Mouse (Mus musculus) bone marrow macrophage, adult 2 months (primary cell): Measurements from ENCODE around the gene Mei1. TPM values are rescaled to one million over a fixed set of nuclear protein-coding genes. Genes with fewer than 3 reads are reported as not detected.

Experiments
- H3K27ac ChIP-seq: 2 replicates; pipeline ENCODE4 v1.5.1; 2012; ENCODE audit warnings: low read depth, low read length; ENCODE audit not compliant: insufficient read depth
- H3K4me1 ChIP-seq: 2 replicates; pipeline ENCODE4 v1.6.1; 2012; ENCODE audit warnings: low read length; ENCODE audit not compliant: control insufficient read depth, insufficient read depth
- H3K4me3 ChIP-seq: 2 replicates; pipeline ENCODE4 v1.5.1; 2012; ENCODE audit warnings: mild to moderate bottlenecking, low read length, moderate library complexity; ENCODE audit not compliant: insufficient read depth
- CTCF ChIP-seq: IDR thresholded peaks from 2 replicates; pipeline ENCODE4 v1.5.1; 2012; ENCODE audit warnings: low read depth, mild to moderate bottlenecking, low read length, moderate library complexity
- POLR2A ChIP-seq: IDR thresholded peaks from 2 replicates; pipeline ENCODE4 v1.6.1; 2012; ENCODE audit warnings: mild to moderate bottlenecking, low read depth, low read length, borderline replicate concordance
- polyA plus RNA-seq: library from polyadenylated mRNA; stranded (reverse); fragments of >200 nt; gene quantifications from 2 replicates; pipeline ENCODE4 v1.2.4, GENCODE M21; 2012; ENCODE audit not compliant: missing spikeins, insufficient read depth, insufficient read length

Mei1 gene
- polyA plus RNA-seq, 1 experiment = not detected

GRCm38 (mm10) chr15:82160731-82161640 lies 91.2 kb downstream of the Mei1 start:
- H3K4me3 ChIP-seq = no peak overlapping the region
- TF ChIP-seq POLR2A (no peak), CTCF (no peak)
- no peak overlapping the region for H3K27ac ChIP-seq
- peaks cover 62% of the 10 kb centered on the region for H3K4me1 ChIP-seq

GRCm38 (mm10) chr15:82161965-82162600 lies 92.3 kb downstream of the Mei1 start:
- H3K27ac ChIP-seq = no peak overlapping the region
- no peak overlapping the region for H3K4me3 ChIP-seq
- peaks cover 51% of the 10 kb centered on the region for H3K4me1 ChIP-seq
- TF ChIP-seq CTCF (no peak), POLR2A (no peak)

GRCm38 (mm10) chr15:82163356-82164060 lies 93.7 kb downstream of the Mei1 start:
- TF ChIP-seq POLR2A (no peak), CTCF (no peak)
- Histone ChIP-seq H3K27ac (no peak overlapping the region), H3K4me1 (peaks cover 40% of the 10 kb centered on the region), H3K4me3 (no peak overlapping the region)

- TF ChIP-seq CTCF (no peak), POLR2A (no peak)
- Histone ChIP-seq H3K4me3 (no peak overlapping the region), H3K27ac (no peak overlapping the region), H3K4me1 (peaks cover 40% of the 10 kb centered on the region)
Observed at GRCm38 (mm10) chr15:82164061-82164399, 94.2 kb downstream of the Mei1 start.

- Histone ChIP-seq H3K4me3 (no peak overlapping the region), H3K4me1 (peaks cover 40% of the 10 kb centered on the region), H3K27ac (no peak overlapping the region)
- no peak for TF ChIP-seq POLR2A
- no peak for TF ChIP-seq CTCF
Observed at GRCm38 (mm10) chr15:82164496-82164895, 94.7 kb downstream of the Mei1 start.

GRCm38 (mm10) chr15:82165332-82166239 lies 95.8 kb downstream of the Mei1 start:
- Histone ChIP-seq H3K4me1 (peaks cover 31% of the 10 kb centered on the region), H3K27ac (no peak overlapping the region), H3K4me3 (no peak overlapping the region)
- TF ChIP-seq POLR2A = no peak
- TF ChIP-seq CTCF = peak; percentile 73

GRCm38 (mm10) chr15:82166240-82167100 lies 96.7 kb downstream of the Mei1 start:
- Histone ChIP-seq H3K4me3 (no peak overlapping the region), H3K4me1 (peaks cover 25% of the 10 kb centered on the region), H3K27ac (no peak overlapping the region)
- TF ChIP-seq CTCF = no peak
- TF ChIP-seq POLR2A = no peak

- Histone ChIP-seq H3K27ac (no peak overlapping the region), H3K4me3 (no peak overlapping the region), H3K4me1 (peaks cover 23% of the 10 kb centered on the region)
- TF ChIP-seq POLR2A (no peak), CTCF (no peak)
Observed at GRCm38 (mm10) chr15:82167201-82168168, 97.7 kb downstream of the Mei1 start.

- TF ChIP-seq POLR2A = no peak
- no peak for TF ChIP-seq CTCF
- Histone ChIP-seq H3K4me3 (no peak overlapping the region), H3K4me1 (peaks cover 4% of the 10 kb centered on the region; the same call in 1 of the 2 replicates), H3K27ac (no peak overlapping the region)
Observed at GRCm38 (mm10) chr15:82169671-82170070, 99.9 kb downstream of the Mei1 start.
